Mouse (Mus musculus) regulatory T cell (primary cell): Measurements from ENCODE around the gene Clasp1.

Experiments used
- in situ Hi-C: fragments of 300-600 bp; cut with MboI, MseI; formaldehyde crosslinking; loops from one replicate; pipeline ENCODE4 v1.15.1; 2025; ENCODE audit warnings: high pct_unique_total_duplicates

Clasp1 gene

GRCm38 (mm10) chr1:118402556-118402955 is 13.7 kb downstream of the Clasp1 start:
- in situ Hi-C loops = loop anchor here (10.0 kb wide), 1 partner anchor 52 kb away; no protein-coding TSS in a partner anchor

GRCm38 (mm10) chr1:118402966-118403365 is 14.1 kb downstream of the Clasp1 start:
- in situ Hi-C loops = loop anchor here (10.0 kb wide), 1 partner anchor 52 kb away; no protein-coding TSS in a partner anchor

- in situ Hi-C loops = loop anchor here (10.0 kb wide), 1 partner anchor 51 kb away; no protein-coding TSS in a partner anchor
Observed at GRCm38 (mm10) chr1:118403440-118403839, 14.6 kb downstream of the Clasp1 start.

- in situ Hi-C loops = loop anchor here (10.0 kb wide), 1 partner anchor 47 kb away; no protein-coding TSS in a partner anchor
Observed at GRCm38 (mm10) chr1:118407586-118408250, 18.9 kb downstream of the Clasp1 start.

GRCm38 (mm10) chr1:118409249-118409648 is 20.4 kb downstream of the Clasp1 start:
- in situ Hi-C loops = loop anchor here (10.0 kb wide), 1 partner anchor 46 kb away; no protein-coding TSS in a partner anchor

GRCm38 (mm10) chr1:118410824-118411223 is 22.0 kb downstream of the Clasp1 start:
- in situ Hi-C loops = no loop called here

- in situ Hi-C loops = no loop called here
Observed at GRCm38 (mm10) chr1:118413169-118413568, 24.3 kb downstream of the Clasp1 start.

- in situ Hi-C loops = no loop called here
Observed at GRCm38 (mm10) chr1:118417047-118417730, 28.3 kb downstream of the Clasp1 start.

- in situ Hi-C loops = no loop called here
Observed at GRCm38 (mm10) chr1:118419399-118419798, 30.5 kb downstream of the Clasp1 start.

- in situ Hi-C loops = no loop called here
Observed at GRCm38 (mm10) chr1:118421149-118421548, 32.3 kb downstream of the Clasp1 start.

- in situ Hi-C loops = no loop called here
Observed at GRCm38 (mm10) chr1:118422812-118423211, 34.0 kb downstream of the Clasp1 start.

GRCm38 (mm10) chr1:118425982-118426381 is 37.1 kb downstream of the Clasp1 start:
- in situ Hi-C loops = no loop called here

- in situ Hi-C loops = no loop called here
Observed at GRCm38 (mm10) chr1:118428354-118429084, 39.7 kb downstream of the Clasp1 start.

- in situ Hi-C loops = no loop called here
Observed at GRCm38 (mm10) chr1:118431548-118431947, 42.7 kb downstream of the Clasp1 start.

GRCm38 (mm10) chr1:118435001-118435473 is 46.2 kb downstream of the Clasp1 start:
- in situ Hi-C loops = no loop called here

GRCm38 (mm10) chr1:118437856-118438255 is 49.0 kb downstream of the Clasp1 start:
- in situ Hi-C loops = no loop called here

GRCm38 (mm10) chr1:118438332-118438731 is 49.5 kb downstream of the Clasp1 start:
- in situ Hi-C loops = no loop called here

- in situ Hi-C loops = no loop called here
Observed at GRCm38 (mm10) chr1:118440547-118440946, 51.7 kb downstream of the Clasp1 start.

GRCm38 (mm10) chr1:118444420-118444819 is 55.6 kb downstream of the Clasp1 start:
- in situ Hi-C loops = no loop called here

- in situ Hi-C loops = loop anchor here (5.0 kb wide), 1 partner anchor 73 kb away; no protein-coding TSS in a partner anchor
Observed at GRCm38 (mm10) chr1:118444988-118445387, 56.1 kb downstream of the Clasp1 start.

GRCm38 (mm10) chr1:118445441-118445840 is 56.6 kb downstream of the Clasp1 start:
- in situ Hi-C loops = loop anchor here (5.0 kb wide), 1 partner anchor 73 kb away; no protein-coding TSS in a partner anchor

GRCm38 (mm10) chr1:118446006-118446405 is 57.1 kb downstream of the Clasp1 start:
- in situ Hi-C loops = loop anchor here (5.0 kb wide), 1 partner anchor 74 kb away; no protein-coding TSS in a partner anchor
